Mouse (Mus musculus) cortical plate, adult 2 months (tissue): ENCODE data around the gene Cap2.

Experiments
- CTCF ChIP-seq: fragments of 200-500 bp; IDR thresholded peaks from 2 replicates; pipeline ENCODE4 v1.5.1; 2011; ENCODE audit warnings: mild to moderate bottlenecking, control low read depth, low read length; ENCODE audit not compliant: insufficient read depth; ENCODE audit errors: extremely low read depth
- POLR2A ChIP-seq: fragments of 200-500 bp; IDR thresholded peaks from 2 replicates; pipeline ENCODE4 v1.6.1; 2011; ENCODE audit warnings: mild to moderate bottlenecking, low read length, control low read depth; ENCODE audit not compliant: insufficient read depth; ENCODE audit errors: extremely low read depth

DNA sequence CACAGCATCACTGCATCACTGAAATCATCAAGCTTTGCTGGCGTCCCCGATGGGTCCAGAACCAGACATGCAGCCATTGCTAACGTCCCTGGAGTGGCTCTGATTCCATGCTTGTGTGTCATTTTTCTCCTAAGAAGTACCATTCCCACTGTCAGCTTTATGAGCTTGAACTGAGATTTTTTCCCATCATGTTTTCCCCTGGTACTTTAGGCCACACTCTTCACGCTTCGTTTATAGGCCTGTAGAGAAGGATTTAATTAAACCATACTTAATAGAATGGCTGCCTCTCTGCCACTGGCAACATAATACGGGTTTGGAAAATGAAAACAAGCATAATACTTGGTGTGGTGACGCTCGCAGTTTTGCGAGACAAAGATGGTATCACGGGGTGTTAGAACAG is 42.1 kb upstream of the Cap2 start:
- TF ChIP-seq CTCF (no peak), POLR2A (no peak)
